Mouse (Mus musculus): ENCODE measurements around the gene Ttc9b.

DNA sequence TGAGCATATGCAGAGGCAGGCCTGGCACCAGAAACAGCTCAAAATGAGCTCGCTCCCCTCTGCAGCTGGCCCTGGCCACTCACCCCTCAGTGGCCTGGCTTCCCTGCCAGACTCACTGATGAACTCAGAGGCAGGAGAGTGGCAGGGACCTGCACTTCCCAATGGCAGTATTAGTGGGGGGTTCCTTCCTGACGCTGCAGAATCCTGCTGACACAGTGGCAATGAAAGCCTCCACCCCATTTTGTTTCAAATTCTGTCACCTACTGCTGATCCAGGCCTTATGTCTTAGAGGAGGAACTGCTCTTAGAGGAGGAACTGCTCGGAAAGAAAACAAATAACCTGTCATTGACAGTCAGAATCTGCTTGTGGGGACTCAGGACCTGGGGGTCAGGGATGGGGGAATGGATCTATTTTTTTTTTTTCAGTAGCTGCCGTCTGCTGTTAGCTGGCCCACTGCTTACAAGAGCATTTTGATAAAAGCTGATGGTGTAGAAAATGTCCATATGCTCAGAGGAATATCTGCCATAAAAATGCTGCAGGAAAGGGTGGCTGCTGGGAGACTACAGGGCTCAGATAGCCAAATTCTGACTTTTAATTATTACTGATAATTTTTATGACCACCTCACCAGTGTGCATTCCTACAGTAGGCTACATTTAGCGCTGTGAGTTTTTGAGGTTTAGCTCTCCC is 48.9 kb upstream of the Ttc9b start:
- TF ChIP-seq CTCF (IDR thresholded peaks at IDR 0.05) (no peak), EP300 (IDR thresholded peaks at IDR 0.05) (no peak)

Data from lung, postnatal 0 days (tissue).